In the genomic region with DNA sequence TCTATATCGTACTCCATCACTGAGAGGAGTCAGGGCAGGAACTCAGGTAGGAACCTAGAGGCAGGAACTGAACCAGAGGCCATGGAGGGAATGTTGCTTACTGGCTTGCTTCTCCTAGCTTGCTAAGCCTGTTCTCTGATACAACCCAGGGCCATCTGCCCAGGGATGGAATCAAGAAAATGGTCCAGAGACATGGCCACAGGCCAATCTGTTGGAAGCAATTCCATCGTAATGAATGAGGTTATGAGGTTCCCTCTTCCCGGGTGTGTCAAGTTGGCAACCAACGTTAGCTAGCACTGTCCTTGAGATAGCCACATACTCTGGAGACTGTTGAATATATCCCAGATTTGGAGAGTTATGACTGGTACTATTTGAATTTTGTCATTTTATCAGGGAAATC, we compare ENCODE assay signal across 24 mouse cellular contexts. TPM values are rescaled to one million over a fixed set of nuclear protein-coding genes. Genes with fewer than 3 reads are reported as not detected.
A peak's percentile ranks its signal among the peaks of the same experiment; 100 is the strongest.
DNase-seq lines count a peak whose midpoint lies in the region; ATAC-seq lines count a peak whose summit lies in the region.
"Had no signal": no experiment of that assay in that cellular context is flagged by ENCODE, and none has a peak within 500 bp of the region (broad histone marks: within the 10 kb centered on the region; RNA-seq: fewer than 3 reads in every experiment).

No protein-coding gene starts in this region.

- no peak overlapping the region for H3K4me2 ChIP-seq in midbrain, embryonic 14.5 days (ENCODE audit: low read length)
- H3K4me2 ChIP-seq: limb, embryonic 12.5 days; neural tube, embryonic 13.5 days had no signal

- H3K4me3 ChIP-seq in midbrain, embryonic 14.5 days (replicated peaks; ENCODE audit: low read depth, low read length) = no peak overlapping the region
- H3K4me3 ChIP-seq: erythroblast, embryonic 14.5 days; heart, embryonic 10.5 days; layer of hippocampus, adult 2 months; left cerebral cortex, adult 2 months; limb, embryonic 12.5 days; neural tube, embryonic 13.5 days had no signal

- no peaks in the 10 kb centered on the region for H3K9me3 ChIP-seq in midbrain, embryonic 14.5 days (ENCODE audit: control insufficient read depth, low read length)
- H3K9me3 ChIP-seq: heart, embryonic 10.5 days; limb, embryonic 12.5 days; megakaryocyte, embryonic 14.5 days; neural tube, embryonic 13.5 days had no signal

- no peak overlapping the region for H3K9ac ChIP-seq in midbrain, embryonic 14.5 days (replicated peaks; ENCODE audit: low read length)
- H3K9ac ChIP-seq: limb, embryonic 12.5 days; liver, embryonic 14.5 days; neural tube, embryonic 13.5 days had no signal

- no peak overlapping the region for H3K27ac ChIP-seq in midbrain, embryonic 14.5 days (replicated peaks; ENCODE audit: low read depth, low read length)
- H3K27ac ChIP-seq: heart, embryonic 10.5 days; hindbrain, postnatal 0 days; layer of hippocampus, adult 2 months; left cerebral cortex, adult 2 months; limb, embryonic 12.5 days; liver, embryonic 14.5 days; neural tube, embryonic 13.5 days had no signal

- no peak for ATAC-seq in monocyte, adult 5-6 weeks (replicated peaks; ENCODE audit: insufficient number of reproducible peaks, low FRiP score, low TSS enrichment, poor library complexity, severe bottlenecking)
- ATAC-seq in midbrain, embryonic 14.5 days (ENCODE audit: low FRiP score, low TSS enrichment) = no peak
- ATAC-seq: forebrain, embryonic 16.5 days; hindbrain, postnatal 0 days; lung, postnatal 0 days had no signal

- WGBS in midbrain, embryonic 14.5 days = 91% methylated on average over 4 of the region's 4 CpGs

- DNase-seq in adrenal gland, adult 2 months = peak; percentile 6
- no peak for DNase-seq in adrenal gland, adult 18-20 months (ENCODE audit: low spot score in 2 of 2)
- peak; percentile 13 for DNase-seq in left cerebral cortex, postnatal 4 days
- DNase-seq in left cerebral cortex, adult 8-10 months (ENCODE audit: low spot score in 2 of 2) = no peak
- peak; percentile 49 for DNase-seq in MN1 (ENCODE audit: low spot score)
- DNase-seq in gastrocnemius, postnatal 14 days = peak; percentile 46
- no peak for DNase-seq in midbrain, embryonic 14.5 days
- DNase-seq: heart, postnatal 36 days; kidney, adult 18-20 months; kidney, postnatal 10 days; right cerebral cortex, postnatal 25 days had no signal

- intact Hi-C loops in left cerebral cortex, postnatal 4 days (cut with DNase I) = no loop called here
- intact Hi-C loops in gastrocnemius, postnatal 14 days (cut with DNase I; ENCODE audit: low total_unique reads) = no loop called here

- H3K36me3 ChIP-seq in midbrain, embryonic 14.5 days (ENCODE audit: control insufficient read depth, insufficient read depth, low read length) = no peaks in the 10 kb centered on the region
- H3K36me3 ChIP-seq: heart, embryonic 10.5 days; limb, embryonic 12.5 days; neural tube, embryonic 13.5 days had no signal

- no peaks in the 10 kb centered on the region for H3K27me3 ChIP-seq in midbrain, embryonic 14.5 days (ENCODE audit: control insufficient read depth, insufficient read depth, low read length)
- H3K27me3 ChIP-seq: CH12.LX; limb, embryonic 12.5 days; neural tube, embryonic 13.5 days had no signal

- H3K4me1 ChIP-seq in midbrain, embryonic 14.5 days (ENCODE audit: control insufficient read depth, insufficient read depth, low read length) = no peaks in the 10 kb centered on the region

RNA-seq across cellular contexts. Expression of gene Scml4, which starts 37.0 kb away (rescaled TPM):
- 1 to 10 TPM; 1.5 to 4.2 TPM for total RNA-seq in adrenal gland, adult 2 months (2021)
- 3.8 and 3.9 TPM in 2 replicates for polyA plus RNA-seq in adrenal gland, adult 2 months (2012; rRNA removed)
- total RNA-seq in adrenal gland, adult 18-20 months (2021) = 1 to 10 TPM; 1.4 to 2.3 TPM
- total RNA-seq in left cerebral cortex, postnatal 4 days (2021) = 10 to 100 TPM; 11.1 to 11.6 TPM
- total RNA-seq in left cerebral cortex, adult 8-10 months (2022) = 1 to 10 TPM; 2.7 to 6.2 (median 3.1) TPM
- 1 to 10 TPM; 2.0 to 2.8 TPM for total RNA-seq in gastrocnemius, postnatal 14 days (2021)
- 5.4 to 25.0 TPM (median 10.3 TPM) in 3 replicates for total RNA-seq in monocyte, adult 5-6 weeks (2017)
- polyA plus RNA-seq in midbrain, embryonic 14.5 days (2014; fragmentation: Nextera tagmentation; extraction: Ambion mirVana) = 12.8 and 18.2 TPM in 2 replicates
- polyA plus RNA-seq: erythroblast, embryonic 14.5 days had no signal

Comparison
In these comparisons a context has a peak if more than half of its experiments do, and no peak if none do; other contexts are left out.
1. DNase-seq: peak in adrenal gland, adult 2 months (single experiment), left cerebral cortex, postnatal 4 days (single experiment), MN1 (single experiment) and gastrocnemius, postnatal 14 days (single experiment); none in adrenal gland, adult 18-20 months (0 of 2), left cerebral cortex, adult 8-10 months (0 of 2) and midbrain, embryonic 14.5 days (single experiment).